Mouse (Mus musculus): ENCODE results near the gene Pde4b. TPM values are rescaled to one million over a fixed set of nuclear protein-coding genes. Genes with fewer than 3 reads are reported as not detected.
A peak's percentile ranks its signal among the peaks of the same experiment; 100 is the strongest.

Gene Pde4b
- polyA plus RNA-seq, 1 experiment from 2014 or later = 44.5 TPM

- TF ChIP-seq CTCF (IDR thresholded peaks at IDR 0.05) (no peak), EP300 (IDR thresholded peaks at IDR 0.05) (no peak)
- no peak for DNase-seq (ENCODE audit: low spot score)
- peaks cover 20% of the 10 kb centered on the region; the same call in 1 of the 2 replicates for H3K4me1 ChIP-seq (ENCODE audit: insufficient read depth, low read depth, low read length)
- no peaks in the 10 kb centered on the region for H3K9me3 ChIP-seq (ENCODE audit: low read length)
- no peak overlapping the region for H3K4me3 ChIP-seq (ENCODE audit: low read depth, low read length)
- H3K27me3 ChIP-seq (replicated peaks; ENCODE audit: insufficient read depth, low read length) = no peaks in the 10 kb centered on the region
- no peak overlapping the region for H3K9ac ChIP-seq (replicated peaks; ENCODE audit: low read depth)
- 88% methylated on average over 5 of the region's 5 CpGs for WGBS
- no peak for ATAC-seq
- no peak overlapping the region for H3K27ac ChIP-seq (ENCODE audit: low read length)
- H3K36me3 ChIP-seq (ENCODE audit: insufficient read depth, low read length) = no peaks in the 10 kb centered on the region
- no peak overlapping the region for H3K4me2 ChIP-seq (replicated peaks; ENCODE audit: low read depth, low read length)
Measured at GRCm38 (mm10) chr4:102633241-102633640, 545.9 kb downstream of the Pde4b start.

GRCm38 (mm10) chr4:102635258-102635657 lies 547.9 kb downstream of the Pde4b start:
- DNase-seq (ENCODE audit: low spot score) (peak; percentile 87), ATAC-seq (peak; percentile 81)
- WGBS = 5% methylated on average over 9 of the region's 9 CpGs

GRCm38 (mm10) chr4:102635944-102636343 lies 548.6 kb downstream of the Pde4b start:
- H3K9me3 ChIP-seq (ENCODE audit: low read length) = no peaks in the 10 kb centered on the region
- H3K4me3 ChIP-seq (ENCODE audit: low read depth, low read length) = no peak overlapping the region
- 15% methylated on average over 8 of the region's 8 CpGs for WGBS
- no peaks in the 10 kb centered on the region for H3K27me3 ChIP-seq (replicated peaks; ENCODE audit: insufficient read depth, low read length)
- peak; percentile 72 for ATAC-seq
- no peak overlapping the region for H3K4me2 ChIP-seq (replicated peaks; ENCODE audit: low read depth, low read length)
- peaks cover 20% of the 10 kb centered on the region; the same call in 1 of the 2 replicates for H3K4me1 ChIP-seq (ENCODE audit: insufficient read depth, low read depth, low read length)
- TF ChIP-seq CTCF (IDR thresholded peaks at IDR 0.05) = no peak
- TF ChIP-seq EP300 (IDR thresholded peaks at IDR 0.05) = peak; percentile 97
- peak; percentile 66 for DNase-seq (ENCODE audit: low spot score)
- H3K9ac ChIP-seq (replicated peaks; ENCODE audit: low read depth) = no peak overlapping the region
- H3K36me3 ChIP-seq (ENCODE audit: insufficient read depth, low read length) = no peaks in the 10 kb centered on the region
- H3K27ac ChIP-seq (ENCODE audit: low read length) = peak overlapping the region; percentile 83

More at GRCm38 (mm10) chr4:102635258-102635657, 547.9 kb downstream of the Pde4b start:
- Histone ChIP-seq H3K4me3 (ENCODE audit: low read depth, low read length) (no peak overlapping the region), H3K9me3 (ENCODE audit: low read length) (no peaks in the 10 kb centered on the region), H3K4me1 (ENCODE audit: insufficient read depth, low read depth, low read length) (peaks cover 20% of the 10 kb centered on the region; the same call in 1 of the 2 replicates), H3K4me2 (replicated peaks; ENCODE audit: low read depth, low read length) (no peak overlapping the region), H3K27me3 (replicated peaks; ENCODE audit: insufficient read depth, low read length) (no peaks in the 10 kb centered on the region), H3K9ac (replicated peaks; ENCODE audit: low read depth) (no peak overlapping the region), H3K27ac (ENCODE audit: low read length) (peak overlapping the region; percentile 83), H3K36me3 (ENCODE audit: insufficient read depth, low read length) (no peaks in the 10 kb centered on the region)
- TF ChIP-seq CTCF (IDR thresholded peaks at IDR 0.05) = no peak
- TF ChIP-seq EP300 (IDR thresholded peaks at IDR 0.05) = peak; percentile 61; the same call in 1 of the 2 replicates

- peak; percentile 33 for ATAC-seq
- no peaks in the 10 kb centered on the region for H3K27me3 ChIP-seq (replicated peaks; ENCODE audit: insufficient read depth, low read length)
- no peak overlapping the region for H3K4me2 ChIP-seq (replicated peaks; ENCODE audit: low read depth, low read length)
- no peaks in the 10 kb centered on the region for H3K36me3 ChIP-seq (ENCODE audit: insufficient read depth, low read length)
- no peak overlapping the region for H3K4me3 ChIP-seq (ENCODE audit: low read depth, low read length)
- H3K9me3 ChIP-seq (ENCODE audit: low read length) = no peaks in the 10 kb centered on the region
- H3K4me1 ChIP-seq (ENCODE audit: insufficient read depth, low read depth, low read length) = peaks cover 16% of the 10 kb centered on the region; the same call in 1 of the 2 replicates
- no peak overlapping the region for H3K9ac ChIP-seq (replicated peaks; ENCODE audit: low read depth)
- peak overlapping the region; percentile 47; the same call in 1 of the 2 replicates for H3K27ac ChIP-seq (ENCODE audit: low read length)
- TF ChIP-seq EP300 (IDR thresholded peaks at IDR 0.05) (peak; percentile 89), CTCF (IDR thresholded peaks at IDR 0.05) (no peak)
- DNase-seq (ENCODE audit: low spot score) = peak; percentile 74
- 23% methylated on average over 4 of the region's 4 CpGs for WGBS
Measured at GRCm38 (mm10) chr4:102637348-102637910, 550.1 kb downstream of the Pde4b start.

- WGBS = 73% methylated on average over 4 of the region's 4 CpGs
- H3K27ac ChIP-seq (ENCODE audit: low read length) = no peak overlapping the region
- no peak overlapping the region for H3K4me3 ChIP-seq (ENCODE audit: low read depth, low read length)
- ATAC-seq (no peak), DNase-seq (ENCODE audit: low spot score) (no peak)
- H3K4me2 ChIP-seq (replicated peaks; ENCODE audit: low read depth, low read length) = no peak overlapping the region
- no peak overlapping the region for H3K9ac ChIP-seq (replicated peaks; ENCODE audit: low read depth)
- no peaks in the 10 kb centered on the region for H3K9me3 ChIP-seq (ENCODE audit: low read length)
- peaks cover 2% of the 10 kb centered on the region; the same call in 1 of the 2 replicates for H3K4me1 ChIP-seq (ENCODE audit: insufficient read depth, low read depth, low read length)
- TF ChIP-seq EP300 (IDR thresholded peaks at IDR 0.05) (no peak), CTCF (IDR thresholded peaks at IDR 0.05) (no peak)
- no peaks in the 10 kb centered on the region for H3K27me3 ChIP-seq (replicated peaks; ENCODE audit: insufficient read depth, low read length)
- no peaks in the 10 kb centered on the region for H3K36me3 ChIP-seq (ENCODE audit: insufficient read depth, low read length)
Measured at GRCm38 (mm10) chr4:102640942-102641341, 553.6 kb downstream of the Pde4b start.

GRCm38 (mm10) chr4:102644062-102644461 lies 556.7 kb downstream of the Pde4b start:
- Histone ChIP-seq H3K9ac (replicated peaks; ENCODE audit: low read depth) (no peak overlapping the region), H3K4me3 (ENCODE audit: low read depth, low read length) (no peak overlapping the region), H3K27ac (ENCODE audit: low read length) (peak overlapping the region; percentile 40; the same call in 1 of the 2 replicates), H3K9me3 (ENCODE audit: low read length) (no peaks in the 10 kb centered on the region), H3K27me3 (replicated peaks; ENCODE audit: insufficient read depth, low read length) (no peaks in the 10 kb centered on the region), H3K4me1 (ENCODE audit: insufficient read depth, low read depth, low read length) (no peaks in the 10 kb centered on the region), H3K36me3 (ENCODE audit: insufficient read depth, low read length) (no peaks in the 10 kb centered on the region), H3K4me2 (replicated peaks; ENCODE audit: low read depth, low read length) (no peak overlapping the region)
- DNase-seq (ENCODE audit: low spot score) (no peak), ATAC-seq (peak; percentile 77)
- 69% methylated on average over 6 of the region's 6 CpGs for WGBS
- TF ChIP-seq EP300 (IDR thresholded peaks at IDR 0.05) (peak; percentile 95), CTCF (IDR thresholded peaks at IDR 0.05) (no peak)

All from lung, postnatal 0 days (tissue).